Mouse (Mus musculus) megakaryocyte progenitor cell, adult 5-6 weeks (primary cell): Measurements from ENCODE around the gene Tas2r134. TPM values are rescaled to one million over a fixed set of nuclear protein-coding genes. Genes with fewer than 3 reads are reported as not detected.

ENCODE experiments used
- ATAC-seq: replicated peaks from 2 replicates; pipeline ENCODE4 v1.8.0; 2016; ENCODE audit warnings: mild to moderate bottlenecking, moderate TSS enrichment, inconsistent platforms; ENCODE audit not compliant: poor library complexity
- total RNA-seq, 2 experiments: library from RNA; stranded (forward) in 1 of 2; stranded (reverse) in 1 of 2; fragments of 157-497, 149-512 nt in 1 of 2; fragments of 200-1000 nt in 1 of 2; gene quantifications; 2 replicates each; pipeline versions ENCODE4 v1.2.3 to v1.2.4; 2015 to 2017

The Tas2r134 gene
- total RNA-seq, 2 experiments from 2014 or later: not detected

GRCm38 (mm10) chr2:51649887-51650286 lies 22.6 kb downstream of the Tas2r134 start:
- no peak for ATAC-seq

GRCm38 (mm10) chr2:51652086-51652485 lies 24.8 kb downstream of the Tas2r134 start:
- ATAC-seq: no peak

- ATAC-seq: no peak
Measured at GRCm38 (mm10) chr2:51657684-51658083, 30.4 kb downstream of the Tas2r134 start.

- no peak for ATAC-seq
Measured at GRCm38 (mm10) chr2:51658288-51658687, 31.0 kb downstream of the Tas2r134 start.

GRCm38 (mm10) chr2:51674321-51674720 lies 47.0 kb downstream of the Tas2r134 start:
- no peak for ATAC-seq
